Mouse (Mus musculus): ENCODE measurements around the gene Dlg4. TPM values are rescaled to one million over a fixed set of nuclear protein-coding genes. Genes with fewer than 3 reads are reported as not detected.

Gene Dlg4
- total and polyA plus RNA-seq, 3 experiments, result 6.8 to 15.3 (median 7.3) TPM

DNA sequence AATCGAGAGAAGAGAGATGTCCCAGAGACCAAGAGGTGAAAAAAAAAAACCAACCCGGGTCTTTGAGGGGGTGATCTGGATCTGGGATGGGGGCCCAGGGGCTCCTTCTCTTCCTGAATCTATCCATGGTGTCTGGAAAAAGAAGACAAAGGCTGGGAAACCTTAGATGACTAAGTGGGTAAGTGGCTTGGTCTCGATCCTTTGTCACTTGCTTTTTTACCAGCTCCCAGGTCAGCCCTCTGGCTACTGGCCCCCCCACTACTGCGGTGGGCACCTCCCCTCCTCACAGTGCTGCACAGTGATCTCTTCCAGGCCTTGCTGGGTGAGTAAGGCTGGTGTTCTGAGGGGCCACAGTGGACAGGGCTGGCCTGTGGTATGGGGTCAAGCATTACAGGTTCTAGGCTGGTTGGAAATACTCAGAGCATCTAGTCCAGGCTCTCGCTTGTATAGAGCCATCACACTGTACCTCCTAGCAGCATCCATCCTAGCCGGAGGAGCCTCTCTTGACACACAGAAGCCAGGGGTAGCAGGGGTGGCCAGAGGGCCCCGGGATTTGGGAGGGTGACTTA, 541 bp downstream of the Dlg4 start:
- Histone ChIP-seq H3K4me1 (ENCODE audit: control insufficient read depth in 1 of 2, insufficient read depth in 2 of 2) (peaks cover 22 to 43% of the 10 kb centered on the region in 2 experiments), H3K4me3 (replicated peaks in 1 of 3; ENCODE audit: low read depth in 2 of 3, low read length in 2 of 3, poor library complexity in 1 of 3) (no peak overlapping the region), H3K9me3 (replicated peaks; ENCODE audit: low read length) (no peaks in the 10 kb centered on the region), H3K9ac (ENCODE audit: insufficient read depth, low read depth) (no peak overlapping the region), H3K79me2 (replicated peaks; ENCODE audit: control insufficient read depth, extremely low read depth, insufficient read depth, poor library complexity, severe bottlenecking) (no peaks in the 10 kb centered on the region), H3K36me3 (replicated peaks in 1 of 2; ENCODE audit: control insufficient read depth in 1 of 2, insufficient read depth in 1 of 2, low read length in 1 of 2) (peaks cover 18 to 22% of the 10 kb centered on the region in 2 experiments), H3K27me3 (replicated peaks) (peaks cover 3% of the 10 kb centered on the region), H3K4me2 (ENCODE audit: insufficient read depth, low read depth, poor library complexity, severe bottlenecking) (no peak overlapping the region), H3K27ac (ENCODE audit: insufficient read depth, low read depth) (no peak overlapping the region)
- no peak for TF ChIP-seq KAT2A (IDR thresholded peaks at IDR 0.05; ENCODE audit: insufficient replicate concordance, low read length)
- TF ChIP-seq JUN (IDR thresholded peaks at IDR 0.05; ENCODE audit: insufficient read depth, low read depth, low read length), result no peak
- no peak for TF ChIP-seq POLR2A (IDR thresholded peaks at IDR 0.05; ENCODE audit: low read depth, low read length)
- no peak for TF ChIP-seq NELFE (IDR thresholded peaks at IDR 0.05; ENCODE audit: low read depth, low read length)
- TF ChIP-seq UBTF (IDR thresholded peaks at IDR 0.05; ENCODE audit: low read depth, low read length), result no peak
- no peak for TF ChIP-seq SIN3A (IDR thresholded peaks at IDR 0.05; ENCODE audit: low read length)
- dilution Hi-C loops (cut with MboI; ENCODE audit: extremely low pct_ligation_motif_present, extremely low pct_unique_long_range_greater_than_20kb, low sequenced_read_pairs), result no loop called here
- DNase-seq (ENCODE audit: extremely low read depth), result no peak
- in situ Hi-C loops (cut with MboI; ENCODE audit: low pct_ligation_motif_present, low pct_unique_long_range_greater_than_20kb, low sequenced_read_pairs), result loop anchor here (25.0 kb wide), 1 partner anchor 930 kb away; the partner anchor contains the start of genes Per1 and Vamp2

DNA sequence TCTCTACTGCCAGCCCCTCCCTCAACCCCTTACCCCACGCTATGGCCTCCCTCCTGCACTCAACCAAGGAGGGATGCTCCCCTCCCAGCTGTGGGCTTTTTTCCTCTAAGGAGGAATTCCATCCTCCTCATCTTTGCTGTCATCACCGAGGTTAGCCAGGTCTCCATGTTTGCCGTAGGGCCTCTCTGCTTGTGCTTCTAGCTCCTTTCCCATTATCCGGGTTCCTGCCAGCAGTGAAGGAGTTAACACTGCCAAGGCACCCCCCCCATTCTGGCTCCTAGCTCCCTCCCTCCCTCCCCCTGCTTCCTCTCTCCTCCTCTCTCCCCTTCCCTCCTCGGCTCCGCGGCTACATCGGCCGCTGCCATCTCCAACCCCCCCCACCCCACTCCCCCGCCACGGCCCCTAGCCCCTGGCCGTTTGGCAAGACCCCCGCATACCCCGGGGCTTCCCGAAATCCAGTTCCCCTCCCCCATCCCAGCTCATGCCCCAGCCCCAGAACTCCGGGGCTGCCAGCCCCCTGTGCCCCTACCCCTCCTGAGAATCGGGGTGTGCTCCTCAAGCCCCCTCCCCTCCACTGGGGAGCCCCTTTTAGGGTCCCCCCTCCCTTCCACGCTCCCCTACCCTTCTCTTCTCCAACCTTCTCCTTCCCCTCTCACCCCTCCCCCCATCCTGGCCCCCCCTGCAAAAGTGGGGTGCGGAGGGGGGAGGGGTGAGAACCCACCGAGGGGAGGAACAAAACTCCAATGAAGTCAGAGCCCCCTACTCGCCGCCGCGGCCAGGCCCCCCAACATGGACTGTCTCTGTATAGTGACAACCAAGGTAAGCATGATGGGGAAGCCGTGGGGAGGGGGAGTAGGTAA, 1.6 kb downstream of the Dlg4 start:
- no peak for DNase-seq (ENCODE audit: extremely low read depth)
- H3K79me2 ChIP-seq (replicated peaks; ENCODE audit: control insufficient read depth, extremely low read depth, insufficient read depth, poor library complexity, severe bottlenecking), result no peaks in the 10 kb centered on the region
- peak overlapping the region in 1 of 3 experiments; percentile 31 for H3K4me3 ChIP-seq (replicated peaks in 1 of 3; ENCODE audit: low read depth in 2 of 3, low read length in 2 of 3, poor library complexity in 1 of 3)
- peaks cover 6% of the 10 kb centered on the region for H3K27me3 ChIP-seq (replicated peaks)
- no peak overlapping the region for H3K9ac ChIP-seq (ENCODE audit: insufficient read depth, low read depth)
- in situ Hi-C loops (cut with MboI; ENCODE audit: low pct_ligation_motif_present, low pct_unique_long_range_greater_than_20kb, low sequenced_read_pairs) (loop anchor here (25.0 kb wide), 1 partner anchor 931 kb away; the partner anchor contains the start of genes Per1 and Vamp2), dilution Hi-C loops (cut with MboI; ENCODE audit: extremely low pct_ligation_motif_present, extremely low pct_unique_long_range_greater_than_20kb, low sequenced_read_pairs) (no loop called here)
- no peaks in the 10 kb centered on the region for H3K9me3 ChIP-seq (replicated peaks; ENCODE audit: low read length)
- H3K4me2 ChIP-seq (ENCODE audit: insufficient read depth, low read depth, poor library complexity, severe bottlenecking), result peak overlapping the region; percentile 19; the same call in 1 of the 2 replicates
- H3K27ac ChIP-seq (ENCODE audit: insufficient read depth, low read depth), result no peak overlapping the region
- H3K36me3 ChIP-seq (replicated peaks in 1 of 2; ENCODE audit: control insufficient read depth in 1 of 2, insufficient read depth in 1 of 2, low read length in 1 of 2), result peaks cover 7 to 12% of the 10 kb centered on the region in 2 experiments
- H3K4me1 ChIP-seq (ENCODE audit: control insufficient read depth in 1 of 2, insufficient read depth in 2 of 2), result peaks cover 20 to 43% of the 10 kb centered on the region in 2 experiments
- no peak for TF ChIP-seq SMC3 (IDR thresholded peaks at IDR 0.05; ENCODE audit: low read depth, low read length)
- TF ChIP-seq EP300 (IDR thresholded peaks at IDR 0.05; ENCODE audit: low read length), result no peak
- no peak for TF ChIP-seq MAX (IDR thresholded peaks at IDR 0.05; ENCODE audit: low read length)
- peak; percentile 32; the same call in 1 of the 2 replicates for TF ChIP-seq CHD2 (IDR thresholded peaks at IDR 0.05; ENCODE audit: low read length)

DNA sequence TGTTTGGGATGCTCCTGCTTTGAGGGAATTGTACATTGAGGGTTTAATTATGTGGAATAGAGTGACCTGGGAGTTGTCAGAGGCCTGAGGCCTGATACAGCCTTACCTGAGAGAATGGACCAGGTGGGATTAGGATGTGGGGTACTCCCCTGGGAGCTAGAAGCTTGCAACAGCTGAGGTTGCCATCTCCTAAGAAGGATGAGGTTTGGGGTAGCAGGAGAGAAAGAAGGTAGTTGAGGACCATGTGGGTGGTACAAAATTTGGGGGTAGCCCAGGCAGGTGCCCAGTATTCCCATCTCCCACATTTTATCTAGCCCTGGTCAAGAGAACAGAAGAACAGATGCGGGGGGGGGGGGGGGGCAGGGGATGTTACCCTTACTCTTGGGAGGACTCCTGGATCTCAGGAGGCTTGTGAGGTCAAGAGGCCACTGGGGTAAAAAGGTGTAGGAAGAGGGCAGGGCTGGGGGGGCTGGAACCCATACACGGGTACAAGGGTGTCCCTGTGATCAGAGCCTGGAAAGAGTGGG, 2.8 kb downstream of the Dlg4 start:
- no peaks in the 10 kb centered on the region for H3K9me3 ChIP-seq (replicated peaks; ENCODE audit: low read length)
- TF ChIP-seq CTCF (conservative IDR thresholded peaks at IDR 0.05 in 1 of 2, IDR thresholded peaks at IDR 0.05 in 1 of 2; ENCODE audit: low read depth in 2 of 2, low read length in 2 of 2), result no peak
- no peak for TF ChIP-seq NRF1 (IDR thresholded peaks at IDR 0.05; ENCODE audit: low read depth, low read length)
- no peak for TF ChIP-seq IRF4 (IDR thresholded peaks at IDR 0.05; ENCODE audit: low read depth, low read length)
- no peak for TF ChIP-seq USF2 (conservative IDR thresholded peaks at IDR 0.05; ENCODE audit: low read depth, low read length)
- TF ChIP-seq MXI1 (IDR thresholded peaks at IDR 0.05; ENCODE audit: low read depth, low read length), result no peak
- TF ChIP-seq BHLHE40 (IDR thresholded peaks at IDR 0.05; ENCODE audit: low read depth, low read length), result no peak
- no peak for TF ChIP-seq GABPA (IDR thresholded peaks at IDR 0.05; ENCODE audit: insufficient replicate concordance, low read depth, low read length)
- TF ChIP-seq PAX5 (IDR thresholded peaks at IDR 0.05; ENCODE audit: low read length), result no peak
- no peak for TF ChIP-seq JUND (conservative IDR thresholded peaks at IDR 0.05; ENCODE audit: low read depth, low read length)
- TF ChIP-seq CHD1 (IDR thresholded peaks at IDR 0.05; ENCODE audit: low read depth, low read length), result no peak
- no peak for TF ChIP-seq ZKSCAN1 (IDR thresholded peaks at IDR 0.05; ENCODE audit: borderline replicate concordance, low read depth, low read length)
- no peak for TF ChIP-seq KAT2A (IDR thresholded peaks at IDR 0.05; ENCODE audit: insufficient replicate concordance, low read length)
- no peak for TF ChIP-seq MEF2A (IDR thresholded peaks at IDR 0.05; ENCODE audit: borderline replicate concordance, low read depth, low read length)
- H3K27ac ChIP-seq (ENCODE audit: insufficient read depth, low read depth), result no peak overlapping the region
- H3K4me2 ChIP-seq (ENCODE audit: insufficient read depth, low read depth, poor library complexity, severe bottlenecking), result no peak overlapping the region
- peaks cover 10 to 31% of the 10 kb centered on the region in 2 experiments for H3K4me1 ChIP-seq (ENCODE audit: control insufficient read depth in 1 of 2, insufficient read depth in 2 of 2)
- H3K79me2 ChIP-seq (replicated peaks; ENCODE audit: control insufficient read depth, extremely low read depth, insufficient read depth, poor library complexity, severe bottlenecking), result no peaks in the 10 kb centered on the region
- no peak overlapping the region for H3K9ac ChIP-seq (ENCODE audit: insufficient read depth, low read depth)
- peaks cover 10% of the 10 kb centered on the region for H3K27me3 ChIP-seq (replicated peaks)
- in situ Hi-C loops (cut with MboI; ENCODE audit: low pct_ligation_motif_present, low pct_unique_long_range_greater_than_20kb, low sequenced_read_pairs) (loop anchor here (25.0 kb wide), 1 partner anchor 932 kb away; the partner anchor contains the start of genes Per1 and Vamp2), dilution Hi-C loops (cut with MboI; ENCODE audit: extremely low pct_ligation_motif_present, extremely low pct_unique_long_range_greater_than_20kb, low sequenced_read_pairs) (no loop called here)
- no peaks in the 10 kb centered on the region for H3K36me3 ChIP-seq (replicated peaks in 1 of 2; ENCODE audit: control insufficient read depth in 1 of 2, insufficient read depth in 1 of 2, low read length in 1 of 2)
- no peak overlapping the region for H3K4me3 ChIP-seq (replicated peaks in 1 of 3; ENCODE audit: low read depth in 2 of 3, low read length in 2 of 3, poor library complexity in 1 of 3)
- no peak for DNase-seq (ENCODE audit: extremely low read depth)

Data from CH12.LX (cell line).